Mouse (Mus musculus) ES-E14 (cell line): Measurements from ENCODE around the gene Depp1. TPM values are rescaled to one million over a fixed set of nuclear protein-coding genes. Genes with fewer than 3 reads are reported as not detected.

Source experiments
- DNase-seq: peaks from one replicate; pipeline ENCODE4 v3.0.0-alpha.2; 2013; ENCODE audit warnings: low read depth, low spot score
- H3K27ac ChIP-seq: 2 replicates; pipeline ENCODE4 v1.5.1; 2012; ENCODE audit warnings: low read depth, mild to moderate bottlenecking, low read length, moderate library complexity, mixed read lengths; ENCODE audit not compliant: poor library complexity, insufficient read depth, severe bottlenecking
- H3K36me3 ChIP-seq: 2 replicates; pipeline ENCODE4 v1.6.1; 2012; ENCODE audit warnings: mild to moderate bottlenecking, low read length, moderate library complexity, mixed read lengths; ENCODE audit not compliant: control insufficient read depth, poor library complexity, insufficient read depth, severe bottlenecking
- H3K4me1 ChIP-seq, 2 experiments: fragments of 150-350 bp in 1 of 2; sonication (generic) in 1 of 2; 2 replicates each; pipeline ENCODE4 v1.6.1; 2012; ENCODE audit warnings: low read length in 2 of 2, mild to moderate bottlenecking in 1 of 2, mixed read lengths in 1 of 2; ENCODE audit not compliant: control insufficient read depth in 2 of 2, insufficient read depth in 2 of 2, poor library complexity in 1 of 2
- H3K4me3 ChIP-seq, 2 experiments: fragments of 150-350 bp in 1 of 2; sonication (generic) in 1 of 2; 2 replicates each; pipeline ENCODE4 v1.5.1; 2012; ENCODE audit warnings: low read length in 2 of 2, low read depth in 1 of 2, mild to moderate bottlenecking in 1 of 2, mixed read lengths in 1 of 2; ENCODE audit not compliant: insufficient read depth in 1 of 2, poor library complexity in 1 of 2, severe bottlenecking in 1 of 2
- H3K9ac ChIP-seq: 2 replicates; pipeline ENCODE4 v1.6.1; 2012; ENCODE audit warnings: low read depth, mild to moderate bottlenecking, low read length, mixed read lengths; ENCODE audit not compliant: poor library complexity, insufficient read depth, severe bottlenecking
- H3K9me3 ChIP-seq: fragments of 150-350 bp; sonication (generic); 2 replicates; pipeline ENCODE4 v1.6.1; 2012; ENCODE audit warnings: low read depth, mild to moderate bottlenecking, low read length; ENCODE audit not compliant: control insufficient read depth, insufficient read depth
- CHD2 ChIP-seq: IDR thresholded peaks from 2 replicates; pipeline ENCODE4 v1.6.1; 2014; ENCODE audit warnings: mild to moderate bottlenecking, low read depth, low read length, inconsistent platforms
- HCFC1 ChIP-seq: IDR thresholded peaks from 2 replicates; pipeline ENCODE4 v1.6.1; 2012; ENCODE audit warnings: low read length, inconsistent platforms, borderline replicate concordance; ENCODE audit not compliant: insufficient read depth
- MAFK ChIP-seq: IDR thresholded peaks from 2 replicates; pipeline ENCODE4 v1.6.1; 2014; ENCODE audit warnings: mild to moderate bottlenecking, low read depth, low read length, inconsistent platforms; ENCODE audit not compliant: insufficient read depth
- ZC3H11A ChIP-seq: IDR thresholded peaks from 2 replicates; pipeline ENCODE4 v1.6.1; 2012; ENCODE audit warnings: low read depth, mild to moderate bottlenecking, inconsistent platforms, low read length, borderline replicate concordance
- ZNF384 ChIP-seq: IDR thresholded peaks from 2 replicates; pipeline ENCODE4 v1.6.1; 2012; ENCODE audit warnings: low read depth, low read length, inconsistent platforms
- in situ Hi-C, 2 experiments: fragments of 600-800 bp; cut with MboI; formaldehyde crosslinking; loops; one replicate each; pipeline ENCODE4 v1.15.1; 2025; ENCODE audit warnings: low sequenced_read_pairs in 2 of 2, inconsistent platforms in 1 of 2; ENCODE audit not compliant: unreplicated experiment in 2 of 2
- total RNA-seq: library from RNA; depleted of rRNA; stranded (reverse); fragments of 300-350 nt; gene quantifications from 2 replicates; pipeline ENCODE4 v1.2.3, GENCODE M21; 2012

Gene Depp1
- total RNA-seq, 1 experiment: 0.18 TPM

GRCm38 (mm10) chr6:116629766-116630165 lies 20.6 kb upstream of the Depp1 start:
- H3K27ac ChIP-seq: no peak overlapping the region

GRCm38 (mm10) chr6:116632129-116632528 lies 18.3 kb upstream of the Depp1 start:
- Histone ChIP-seq H3K9me3 (no peaks in the 10 kb centered on the region), H3K27ac (no peak overlapping the region), H3K9ac (no peak overlapping the region), H3K36me3 (no peaks in the 10 kb centered on the region), H3K4me3 (no peak overlapping the region), H3K4me1 (0 out of 4 replicates have a peak, but pooled peaks cover 0 to 2% of the 10 kb centered on the region in 2 experiments)
- TF ChIP-seq CHD2 (no peak), HCFC1 (no peak), MAFK (no peak), ZNF384 (no peak), ZC3H11A (no peak)
- in situ Hi-C loops: no loop called here
- DNase-seq: no peak

More at GRCm38 (mm10) chr6:116629766-116630165, 20.6 kb upstream of the Depp1 start:
- no peak for DNase-seq
- TF ChIP-seq ZC3H11A: no peak
- no peak for TF ChIP-seq CHD2
- no peak for TF ChIP-seq ZNF384
- TF ChIP-seq MAFK: no peak
- TF ChIP-seq HCFC1: no peak
- H3K4me3 ChIP-seq: no peak overlapping the region
- in situ Hi-C loops: no loop called here
- H3K9ac ChIP-seq: no peak overlapping the region
- H3K36me3 ChIP-seq: peaks cover 3% of the 10 kb centered on the region; the same call in 1 of the 2 replicates
- H3K9me3 ChIP-seq: no peaks in the 10 kb centered on the region
- H3K4me1 ChIP-seq: 0 out of 4 replicates have a peak, but pooled peaks cover 0 to 2% of the 10 kb centered on the region in 2 experiments

GRCm38 (mm10) chr6:116633741-116634695 lies 16.4 kb upstream of the Depp1 start:
- H3K9ac ChIP-seq: no peak overlapping the region
- in situ Hi-C loops: no loop called here
- no peaks in the 10 kb centered on the region for H3K36me3 ChIP-seq
- H3K4me1 ChIP-seq: 0 out of 4 replicates have a peak, but pooled peaks cover 0 to 2% of the 10 kb centered on the region in 2 experiments
- DNase-seq: no peak
- H3K27ac ChIP-seq: no peak overlapping the region
- no peak for TF ChIP-seq ZC3H11A
- TF ChIP-seq CHD2: no peak
- no peak for TF ChIP-seq HCFC1
- TF ChIP-seq ZNF384: no peak
- TF ChIP-seq MAFK: no peak
- H3K9me3 ChIP-seq: no peaks in the 10 kb centered on the region
- H3K4me3 ChIP-seq: no peak overlapping the region

- Histone ChIP-seq H3K27ac (no peak overlapping the region), H3K36me3 (no peaks in the 10 kb centered on the region), H3K9ac (no peak overlapping the region), H3K4me3 (no peak overlapping the region), H3K9me3 (no peaks in the 10 kb centered on the region), H3K4me1 (peaks cover 0 to 3% of the 10 kb centered on the region in 2 experiments; a peak in 1 of 4 replicates)
- no peak for DNase-seq
- TF ChIP-seq ZC3H11A (no peak), CHD2 (no peak), MAFK (no peak), HCFC1 (no peak), ZNF384 (no peak)
- in situ Hi-C loops: no loop called here
Observed at GRCm38 (mm10) chr6:116635251-116636180, 14.9 kb upstream of the Depp1 start.
